In genomic region chr7:132884031-132884430, GRCm38 (mm10) we compare ENCODE assay signal across 13 mouse cellular contexts. TPM values are rescaled to one million over a fixed set of nuclear protein-coding genes. Genes with fewer than 3 reads are reported as not detected.
DNase-seq lines count a peak whose midpoint lies in the region; ATAC-seq and TF ChIP-seq lines count a peak whose summit lies in the region.
"Had no signal": no experiment of that assay in that cellular context is flagged by ENCODE, and none has a peak within 500 bp of the region (broad histone marks: within the 10 kb centered on the region; RNA-seq: fewer than 3 reads in every experiment).

No protein-coding gene starts in this region.

- no peak overlapping the region for H3K9ac ChIP-seq in intestine, postnatal 0 days (ENCODE audit: low read depth, low read length)
- H3K9ac ChIP-seq in intestine, embryonic 15.5 days: no peak overlapping the region
- H3K9ac ChIP-seq in lung, postnatal 0 days (replicated peaks; ENCODE audit: low read depth): no peak overlapping the region

- ATAC-seq in intestine, postnatal 0 days: no peak
- ATAC-seq in intestine, embryonic 15.5 days: no peak
- ATAC-seq in lung, postnatal 0 days: no peak
- ATAC-seq: inflammation-experienced regulatory T-cells, adult 6 months had no signal

- peaks cover 48% of the 10 kb centered on the region for H3K36me3 ChIP-seq in intestine, postnatal 0 days (ENCODE audit: control insufficient read depth, insufficient read depth)
- peaks cover 46% of the 10 kb centered on the region for H3K36me3 ChIP-seq in intestine, embryonic 15.5 days
- peaks cover 30% of the 10 kb centered on the region; the same call in 1 of the 2 replicates for H3K36me3 ChIP-seq in lung, postnatal 0 days (ENCODE audit: insufficient read depth, low read length)

- H3K4me2 ChIP-seq in intestine, postnatal 0 days (replicated peaks; ENCODE audit: low read depth): no peak overlapping the region
- H3K4me2 ChIP-seq in intestine, embryonic 15.5 days (replicated peaks): no peak overlapping the region
- no peak overlapping the region for H3K4me2 ChIP-seq in lung, postnatal 0 days (replicated peaks; ENCODE audit: low read depth, low read length)

- TF ChIP-seq POLR2A in cerebellum, adult 2 months (IDR thresholded peaks at IDR 0.05; ENCODE audit: borderline replicate concordance, insufficient read depth, low read length): no peak

- H3K4me3 ChIP-seq in cerebellum, adult 2 months (replicated peaks; ENCODE audit: insufficient read depth, low read depth, low read length): no peak overlapping the region
- H3K4me3 ChIP-seq in intestine, postnatal 0 days (ENCODE audit: low read depth, low read length): no peak overlapping the region
- no peak overlapping the region for H3K4me3 ChIP-seq in intestine, embryonic 15.5 days (replicated peaks)
- no peak overlapping the region for H3K4me3 ChIP-seq in lung, postnatal 0 days (ENCODE audit: low read depth, low read length)

- no peak overlapping the region for H3K27ac ChIP-seq in cerebellum, adult 2 months (ENCODE audit: insufficient read depth, low read length)
- no peak overlapping the region for H3K27ac ChIP-seq in intestine, postnatal 0 days (ENCODE audit: low read depth, low read length)
- no peak overlapping the region for H3K27ac ChIP-seq in intestine, embryonic 15.5 days
- H3K27ac ChIP-seq in lung, postnatal 0 days (ENCODE audit: low read length): no peak overlapping the region

- peak; percentile 72; the same call in 1 of the 2 replicates for TF ChIP-seq CTCF in cerebellum, adult 2 months (IDR thresholded peaks at IDR 0.05; ENCODE audit: borderline replicate concordance, insufficient read depth, low read depth, low read length)
- peak; percentile 54 for TF ChIP-seq CTCF in intestine, postnatal 0 days (IDR thresholded peaks at IDR 0.05; ENCODE audit: low read depth)
- peak; percentile 58 for TF ChIP-seq CTCF in lung, postnatal 0 days (IDR thresholded peaks at IDR 0.05)

- no peaks in the 10 kb centered on the region for H3K27me3 ChIP-seq in cerebellum, adult 2 months (ENCODE audit: control insufficient read depth, insufficient read depth, low read length)
- H3K27me3 ChIP-seq in intestine, postnatal 0 days (replicated peaks; ENCODE audit: control insufficient read depth, insufficient read depth, low read length): no peaks in the 10 kb centered on the region
- no peaks in the 10 kb centered on the region for H3K27me3 ChIP-seq in intestine, embryonic 15.5 days (replicated peaks)
- H3K27me3 ChIP-seq in lung, postnatal 0 days (replicated peaks; ENCODE audit: insufficient read depth, low read length): no peaks in the 10 kb centered on the region

- H3K9me3 ChIP-seq in intestine, postnatal 0 days (ENCODE audit: control insufficient read depth): no peaks in the 10 kb centered on the region
- no peaks in the 10 kb centered on the region for H3K9me3 ChIP-seq in intestine, embryonic 15.5 days
- no peaks in the 10 kb centered on the region for H3K9me3 ChIP-seq in lung, postnatal 0 days (ENCODE audit: low read length)

- 71% methylated on average over 7 of the region's 7 CpGs for WGBS in cerebellum, adult 2 months
- WGBS in intestine, postnatal 0 days: 91% methylated on average over 7 of the region's 7 CpGs
- WGBS in intestine, embryonic 15.5 days: 91% methylated on average over 7 of the region's 7 CpGs
- 92% methylated on average over 7 of the region's 7 CpGs for WGBS in lung, postnatal 0 days

- TF ChIP-seq EP300 in lung, postnatal 0 days (IDR thresholded peaks at IDR 0.05): no peak

- peak in 1 of 2 experiments; percentile 46 for DNase-seq in cerebellum, adult 2 months
- DNase-seq in cerebellum, adult 8-10 months: no peak
- DNase-seq in lung, postnatal 0 days (ENCODE audit: low spot score): no peak
- no peak for DNase-seq in lung, postnatal 14 days
- peak; percentile 16 for DNase-seq in right cerebral cortex, postnatal 4 days
- DNase-seq in T-cell, adult 2 months (ENCODE audit: low spot score): no peak
- DNase-seq: adrenal gland, adult 8-10 months; gastrocnemius, postnatal 10 days; heart, postnatal 10 days; retina, postnatal 1 day had no signal

- no peaks in the 10 kb centered on the region for H3K4me1 ChIP-seq in cerebellum, adult 2 months (ENCODE audit: control insufficient read depth, insufficient read depth, low read length)
- no peaks in the 10 kb centered on the region for H3K4me1 ChIP-seq in intestine, postnatal 0 days (replicated peaks; ENCODE audit: control insufficient read depth, insufficient read depth, low read length)
- no peaks in the 10 kb centered on the region for H3K4me1 ChIP-seq in intestine, embryonic 15.5 days (replicated peaks)
- no peaks in the 10 kb centered on the region for H3K4me1 ChIP-seq in lung, postnatal 0 days (ENCODE audit: insufficient read depth, low read depth, low read length)

RNA-seq across cellular contexts. Expression of gene Abraxas2, which starts 25.0 kb away (rescaled TPM):
- polyA plus RNA-seq in cerebellum, adult 2 months (2012; rRNA removed): 28.8 and 28.9 TPM in 2 replicates
- polyA plus RNA-seq in intestine, postnatal 0 days (2015; fragmentation: Nextera tagmentation; extraction: Ambion mirVana): 26.0 and 27.1 TPM in 2 replicates
- 30.3 and 36.9 TPM in 2 replicates for polyA plus RNA-seq in intestine, embryonic 15.5 days (2015; fragmentation: Nextera tagmentation; extraction: Ambion mirVana)
- 26.7 and 27.1 TPM in 2 replicates for polyA plus RNA-seq in lung, postnatal 0 days (2015; fragmentation: Nextera tagmentation; extraction: Ambion mirVana)

RNA-seq across cellular contexts. Expression of gene Eef1akmt2, which starts 31.6 kb away (rescaled TPM):
- 44.7 and 46.3 TPM in 2 replicates for polyA plus RNA-seq in cerebellum, adult 2 months (2012; rRNA removed)
- polyA plus RNA-seq in intestine, postnatal 0 days (2015; fragmentation: Nextera tagmentation; extraction: Ambion mirVana): 34.3 and 37.8 TPM in 2 replicates
- polyA plus RNA-seq in intestine, embryonic 15.5 days (2015; fragmentation: Nextera tagmentation; extraction: Ambion mirVana): 60.7 and 64.4 TPM in 2 replicates
- 34.5 and 37.2 TPM in 2 replicates for polyA plus RNA-seq in lung, postnatal 0 days (2015; fragmentation: Nextera tagmentation; extraction: Ambion mirVana)

RNA-seq across cellular contexts. Expression of gene Zranb1, which starts 46.9 kb away (rescaled TPM):
- 43.0 and 46.0 TPM in 2 replicates for polyA plus RNA-seq in cerebellum, adult 2 months (2012; rRNA removed)
- polyA plus RNA-seq in intestine, postnatal 0 days (2015; fragmentation: Nextera tagmentation; extraction: Ambion mirVana): 8.7 and 9.8 TPM in 2 replicates
- 9.9 and 10.6 TPM in 2 replicates for polyA plus RNA-seq in intestine, embryonic 15.5 days (2015; fragmentation: Nextera tagmentation; extraction: Ambion mirVana)
- 13.5 and 13.8 TPM in 2 replicates for polyA plus RNA-seq in lung, postnatal 0 days (2015; fragmentation: Nextera tagmentation; extraction: Ambion mirVana)
